18 mouse cellular contexts compared by ENCODE assay signal in genomic region chr11:79222661-79223060, GRCm38 (mm10).
"Had no signal": no experiment of that assay in that cellular context is flagged by ENCODE, and none has a peak within 500 bp of the region (broad histone marks: within the 10 kb centered on the region; RNA-seq: fewer than 3 reads in every experiment).

No protein-coding gene starts in this region.

- H3K27ac ChIP-seq: limb, embryonic 12.5 days; limb, embryonic 15.5 days; liver, embryonic 14.5 days; midbrain, embryonic 10.5 days; midbrain, embryonic 13.5 days; neural tube, embryonic 13.5 days had no signal

- H3K4me1 ChIP-seq: midbrain, embryonic 13.5 days had no signal

- H3K4me3 ChIP-seq: limb, embryonic 12.5 days; limb, embryonic 15.5 days; midbrain, embryonic 10.5 days; midbrain, embryonic 13.5 days; myocyte; neural tube, embryonic 13.5 days had no signal

- H3K9me3 ChIP-seq: limb, embryonic 12.5 days; limb, embryonic 15.5 days; megakaryocyte, embryonic 14.5 days; midbrain, embryonic 10.5 days; midbrain, embryonic 13.5 days; neural tube, embryonic 13.5 days had no signal

- H3K9ac ChIP-seq: limb, embryonic 12.5 days; limb, embryonic 15.5 days; liver, embryonic 14.5 days; liver, postnatal 0 days; lung, embryonic 14.5 days; midbrain, embryonic 13.5 days; neural tube, embryonic 13.5 days had no signal

- DNase-seq: kidney, adult 18-20 months; kidney, postnatal 14 days; kidney, postnatal 4 days; left cerebral cortex, postnatal 4 days; liver, postnatal 0 days; lung, embryonic 14.5 days; lung, postnatal 36 days; right cerebral cortex, adult 18-20 months; right cerebral cortex, postnatal 25 days; thymus, postnatal 36 days had no signal

- H3K36me3 ChIP-seq: limb, embryonic 12.5 days; limb, embryonic 15.5 days; midbrain, embryonic 10.5 days; midbrain, embryonic 13.5 days; neural tube, embryonic 13.5 days had no signal
